Mouse (Mus musculus) hindbrain, embryonic 10.5 days (tissue): ENCODE data around the gene Sit1. TPM values are rescaled to one million over a fixed set of nuclear protein-coding genes. Genes with fewer than 3 reads are reported as not detected.
A peak's percentile ranks its signal among the peaks of the same experiment; 100 is the strongest.

Experiments
- DNase-seq: peaks from one replicate; pipeline ENCODE4 v3.0.0-alpha.2; 2017; ENCODE audit warnings: low spot score
- H3K27ac ChIP-seq: fragments of 300-500 bp; sonication (generic); 2 replicates; pipeline ENCODE4 v1.5.1; 2016; ENCODE audit warnings: mild to moderate bottlenecking, moderate library complexity
- H3K27me3 ChIP-seq: fragments of 300-500 bp; sonication (generic); 2 replicates; pipeline ENCODE4 v1.6.1; 2016; ENCODE audit warnings: mild to moderate bottlenecking; ENCODE audit not compliant: poor library complexity, insufficient read depth, severe bottlenecking
- H3K36me3 ChIP-seq: fragments of 300-500 bp; sonication (generic); 2 replicates; pipeline ENCODE4 v1.6.1; 2016; ENCODE audit warnings: mild to moderate bottlenecking, moderate library complexity
- H3K4me1 ChIP-seq: fragments of 300-500 bp; sonication (generic); replicated peaks from 2 replicates; pipeline ENCODE4 v1.6.1; 2016; ENCODE audit warnings: mild to moderate bottlenecking
- H3K4me3 ChIP-seq: fragments of 300-500 bp; sonication (generic); 2 replicates; pipeline ENCODE4 v1.5.1; 2016; ENCODE audit warnings: mild to moderate bottlenecking, moderate library complexity
- H3K9me3 ChIP-seq: fragments of 300-500 bp; sonication (generic); 2 replicates; pipeline ENCODE4 v1.6.1; 2016; ENCODE audit warnings: mild to moderate bottlenecking, moderate library complexity
- WGBS: fragments of 180-500 bp; shearing (Covaris S2); methylation state at CpG from one replicate; pipeline ENCODE4 v1.1.7; 2016; 5-methylcytosine and 5-hydroxymethylcytosine counted together
- polyA plus RNA-seq: library from polyadenylated mRNA; unstranded; fragments of >200 nt; fragmentation: Nextera tagmentation; extraction: Ambion mirVana; gene quantifications from 2 replicates; pipeline ENCODE4 v1.2.1, GENCODE M21; 2016

Gene Sit1
- polyA plus RNA-seq, 1 experiment from 2014 or later = not detected

DNA sequence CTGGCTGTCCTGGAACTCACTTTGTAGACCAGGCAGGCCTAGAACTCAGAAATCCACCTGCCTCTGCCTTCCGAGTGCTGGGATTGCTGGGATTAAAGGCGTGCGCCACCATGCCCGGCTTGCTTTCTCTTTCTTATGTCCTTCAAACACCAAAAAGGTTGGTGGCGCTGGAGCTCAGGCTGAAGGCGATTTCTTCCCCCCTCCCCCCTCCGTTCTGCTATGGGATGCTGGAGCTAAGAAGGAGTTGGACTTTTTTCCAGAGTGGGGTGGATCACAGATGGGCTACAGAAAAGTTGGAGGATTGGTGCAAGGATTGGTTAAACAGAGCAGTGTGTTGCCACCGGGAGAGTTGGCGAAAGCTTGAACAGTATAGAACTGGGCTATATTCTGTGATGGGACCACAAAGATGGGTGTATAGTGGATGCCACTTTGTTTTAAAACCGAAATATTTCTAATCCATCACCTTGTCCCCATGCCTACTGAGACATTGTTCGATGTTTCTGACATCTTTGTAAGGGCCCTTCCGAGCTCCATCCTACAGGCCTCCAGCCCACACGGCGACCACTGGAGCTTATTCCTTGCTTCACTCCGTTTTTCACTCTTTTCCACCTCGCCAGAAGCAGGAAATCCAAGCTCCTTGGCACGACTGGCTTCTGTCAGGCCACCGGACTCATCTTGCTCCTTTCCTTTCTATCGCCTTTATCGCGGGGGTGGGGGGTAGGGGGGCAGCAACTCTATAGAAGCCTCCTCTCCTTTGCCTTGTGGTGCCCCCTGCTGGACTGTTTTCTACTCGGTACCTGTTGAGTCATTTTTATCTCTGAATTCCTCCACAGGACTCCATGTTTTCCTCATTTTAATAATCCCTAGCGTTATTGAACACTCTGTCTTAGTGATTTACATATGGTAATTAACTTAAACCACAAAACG, 4.4 kb downstream of the Sit1 start:
- Histone ChIP-seq H3K4me3 (peak overlapping the region; percentile 27; the same call in 1 of the 2 replicates), H3K27ac (0 out of 2 replicates have a peak overlapping the region, but pooled peaks have one; percentile 26)
- WGBS = 47% methylated on average over 24 of the region's 24 CpGs

DNA sequence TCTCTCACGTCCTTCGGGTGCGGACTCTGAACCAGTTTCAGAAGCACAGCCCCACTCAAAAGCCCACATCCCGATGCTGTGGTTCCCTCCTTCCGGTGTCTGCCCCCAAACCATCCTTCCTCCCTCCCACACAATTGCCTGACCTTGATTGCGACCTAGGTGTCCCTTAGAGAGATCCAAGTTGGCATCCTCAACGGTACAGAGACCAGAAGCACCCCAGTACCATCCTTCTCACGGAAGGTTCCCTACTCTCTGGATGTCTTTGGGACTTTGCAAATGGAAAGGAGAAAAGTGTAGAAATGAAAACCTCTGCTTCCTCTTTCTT, 5.0 kb downstream of the Sit1 start:
- Histone ChIP-seq H3K27me3 (no peaks in the 10 kb centered on the region; the same call in 1 of the 2 replicates), H3K27ac (peak overlapping the region; percentile 78), H3K9me3 (no peaks in the 10 kb centered on the region), H3K4me1 (peaks cover 11% of the 10 kb centered on the region), H3K36me3 (no peaks in the 10 kb centered on the region), H3K4me3 (peak overlapping the region; percentile 43)
- no peak for DNase-seq
- 58% methylated on average over 8 of the region's 8 CpGs for WGBS

More for the DNA sequence above, 4.4 kb downstream of the Sit1 start:
- H3K36me3 ChIP-seq = no peaks in the 10 kb centered on the region
- no peaks in the 10 kb centered on the region for H3K9me3 ChIP-seq
- peak; percentile 69 for DNase-seq
- H3K4me1 ChIP-seq = peaks cover 11% of the 10 kb centered on the region
- no peaks in the 10 kb centered on the region; the same call in 1 of the 2 replicates for H3K27me3 ChIP-seq

DNA sequence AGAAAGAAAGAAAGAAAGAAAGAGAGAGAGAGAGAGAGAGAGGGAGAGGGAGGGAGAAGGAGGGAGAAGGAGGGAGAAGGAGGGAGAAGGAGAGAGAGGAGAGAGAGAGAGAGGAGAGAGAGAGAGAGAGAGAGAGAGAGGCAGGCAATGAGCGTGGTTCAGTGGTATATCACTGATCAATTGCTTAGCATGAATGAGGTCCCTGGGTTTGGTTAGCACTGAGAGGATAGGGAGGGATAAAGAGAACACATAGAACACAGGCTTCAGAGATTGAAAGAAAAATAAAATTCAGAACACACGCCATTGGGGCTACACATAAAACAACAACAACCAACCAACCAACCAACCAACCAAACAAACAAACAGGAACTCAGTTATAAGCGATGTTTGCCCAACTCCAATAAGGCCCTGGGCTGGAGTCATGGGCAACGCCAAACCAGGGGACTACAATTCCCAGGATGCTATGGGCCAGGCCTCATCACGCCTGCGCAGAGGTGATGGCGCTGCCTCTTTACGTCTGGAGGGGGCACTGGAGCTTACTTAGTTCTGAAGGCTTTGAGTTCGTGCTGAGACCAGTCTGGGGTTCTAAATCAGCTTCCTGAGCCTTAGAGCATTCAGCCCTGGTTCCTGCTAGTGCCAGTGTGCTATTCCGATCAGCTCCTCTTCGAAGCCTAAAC, 5.5 kb downstream of the Sit1 start:
- Histone ChIP-seq H3K4me1 (peaks cover 11% of the 10 kb centered on the region), H3K4me3 (peak overlapping the region; percentile 43), H3K36me3 (no peaks in the 10 kb centered on the region), H3K27ac (peak overlapping the region; percentile 78), H3K27me3 (no peaks in the 10 kb centered on the region; the same call in 1 of the 2 replicates), H3K9me3 (no peaks in the 10 kb centered on the region)
- DNase-seq = peak; percentile 87
- 17% methylated on average over 11 of the region's 11 CpGs for WGBS

DNA sequence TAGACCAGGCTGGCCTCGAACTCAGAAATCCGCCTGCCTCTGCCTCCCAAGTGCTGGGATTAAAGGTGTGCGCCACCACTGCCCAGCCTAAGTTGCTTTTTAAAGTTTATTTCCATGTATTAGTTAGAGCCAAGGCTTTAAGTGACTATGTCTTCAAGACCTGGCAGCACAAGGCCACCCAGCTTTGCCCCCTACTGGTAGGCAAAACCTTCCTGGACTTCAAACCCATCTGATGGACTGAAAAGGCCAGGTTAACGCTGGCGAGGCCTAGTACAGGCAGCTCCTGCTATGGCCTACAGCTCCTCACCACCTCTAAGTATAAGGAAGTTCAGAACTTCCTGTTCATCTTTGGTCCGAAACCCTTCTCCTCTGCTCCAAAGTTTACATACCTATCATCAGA, 6.9 kb downstream of the Sit1 start:
- no peaks in the 10 kb centered on the region for H3K36me3 ChIP-seq
- no peak overlapping the region for H3K4me3 ChIP-seq
- DNase-seq = no peak
- no peaks in the 10 kb centered on the region for H3K9me3 ChIP-seq
- H3K4me1 ChIP-seq = peaks cover 5% of the 10 kb centered on the region
- H3K27ac ChIP-seq = no peak overlapping the region
- no peaks in the 10 kb centered on the region for H3K27me3 ChIP-seq
- 88% methylated on average over 6 of the region's 6 CpGs for WGBS

DNA sequence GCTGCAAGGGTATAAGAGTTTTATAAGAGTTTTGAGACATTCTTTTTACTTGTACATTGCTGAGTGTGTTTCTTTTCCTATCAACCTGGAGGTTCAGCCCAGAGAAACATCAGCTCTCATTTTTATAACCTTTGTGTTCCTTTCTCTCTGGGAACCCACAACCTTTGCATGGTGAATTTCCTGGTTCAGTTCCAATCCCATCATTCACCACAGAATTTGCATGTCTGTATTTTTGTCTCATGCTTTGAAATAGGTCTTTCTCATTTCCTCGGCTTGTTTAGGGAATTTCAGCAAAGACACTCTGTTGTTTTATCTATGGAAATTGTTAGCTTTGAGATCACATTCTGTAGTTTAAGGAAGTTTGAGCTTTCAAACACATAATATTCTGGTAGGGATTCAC, 9.9 kb downstream of the Sit1 start:
- no peak overlapping the region for H3K27ac ChIP-seq
- 82% methylated on average over 1 of the region's 1 CpGs for WGBS
- no peak for DNase-seq

DNA sequence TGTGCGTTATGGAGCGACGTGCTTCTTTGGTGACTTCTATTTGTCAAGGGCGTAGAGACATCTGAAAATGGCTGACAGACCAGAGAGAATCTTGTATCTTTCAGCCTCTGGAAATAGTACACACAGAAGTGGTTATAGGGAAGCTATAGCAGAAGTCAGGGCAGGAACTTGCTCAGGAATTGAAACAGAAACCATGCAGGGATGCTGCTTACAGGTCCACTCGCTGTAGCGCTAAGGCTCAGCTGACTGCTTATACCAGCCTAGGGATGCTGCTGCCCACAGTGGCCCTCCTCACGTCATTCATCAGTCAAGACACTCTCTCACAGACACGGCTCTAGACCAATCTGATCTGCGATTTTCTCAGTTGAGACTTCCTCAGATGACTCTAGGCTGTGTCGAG, 13.2 kb downstream of the Sit1 start:
- WGBS = 95% methylated on average over 10 of the region's 10 CpGs
- H3K36me3 ChIP-seq = no peaks in the 10 kb centered on the region
- no peaks in the 10 kb centered on the region for H3K27me3 ChIP-seq
- no peaks in the 10 kb centered on the region for H3K9me3 ChIP-seq
- no peak overlapping the region for H3K4me3 ChIP-seq
- no peaks in the 10 kb centered on the region for H3K4me1 ChIP-seq
- no peak overlapping the region for H3K27ac ChIP-seq
- DNase-seq = no peak

More for the DNA sequence above, 9.9 kb downstream of the Sit1 start:
- no peaks in the 10 kb centered on the region for H3K36me3 ChIP-seq
- H3K27me3 ChIP-seq = no peaks in the 10 kb centered on the region
- peaks cover 5% of the 10 kb centered on the region for H3K4me1 ChIP-seq
- H3K9me3 ChIP-seq = no peaks in the 10 kb centered on the region
- no peak overlapping the region for H3K4me3 ChIP-seq

DNA sequence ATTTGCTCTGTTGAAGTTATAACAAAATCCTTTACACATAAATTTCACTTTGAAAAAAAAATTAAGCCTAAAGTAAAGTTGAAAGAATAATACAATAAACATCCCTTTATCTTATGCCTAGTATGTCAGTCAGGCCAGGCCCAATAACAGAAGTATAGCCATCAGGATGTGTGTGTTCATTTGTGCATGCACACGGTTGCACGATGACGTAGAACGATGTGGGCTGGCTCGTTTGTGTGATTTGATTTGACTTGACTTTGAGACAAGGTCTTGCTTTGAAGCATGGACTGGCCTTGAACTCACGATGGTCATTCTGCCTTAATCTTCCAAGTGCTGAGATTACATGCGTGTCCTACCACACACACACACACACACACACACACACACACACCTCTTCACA, 16.7 kb downstream of the Sit1 start:
- Histone ChIP-seq H3K27me3 (no peaks in the 10 kb centered on the region), H3K36me3 (no peaks in the 10 kb centered on the region), H3K4me1 (no peaks in the 10 kb centered on the region), H3K9me3 (no peaks in the 10 kb centered on the region), H3K27ac (no peak overlapping the region), H3K4me3 (no peak overlapping the region)
- no peak for DNase-seq
- WGBS = 93% methylated on average over 7 of the region's 7 CpGs

DNA sequence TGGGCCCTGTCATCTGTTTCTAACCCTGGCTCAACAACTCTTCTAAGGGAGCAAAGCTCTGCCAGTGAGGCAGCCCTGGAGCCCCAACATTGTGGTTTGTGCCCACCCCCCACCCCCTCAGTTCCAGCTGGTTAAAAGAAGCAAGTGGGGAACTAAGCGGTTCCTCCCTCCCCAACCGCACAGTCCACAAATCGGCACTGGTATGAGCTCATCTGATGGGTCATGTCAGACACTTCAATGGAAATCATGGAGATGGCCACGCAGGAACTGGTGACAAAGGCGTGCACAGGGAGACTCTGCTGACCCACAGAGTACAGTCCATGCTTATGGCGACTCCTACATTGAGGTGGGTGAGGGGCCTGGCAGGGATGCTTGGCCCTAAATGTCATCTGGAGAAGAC, 17.6 kb downstream of the Sit1 start:
- no peak for DNase-seq
- WGBS = 88% methylated on average over 6 of the region's 6 CpGs

DNA sequence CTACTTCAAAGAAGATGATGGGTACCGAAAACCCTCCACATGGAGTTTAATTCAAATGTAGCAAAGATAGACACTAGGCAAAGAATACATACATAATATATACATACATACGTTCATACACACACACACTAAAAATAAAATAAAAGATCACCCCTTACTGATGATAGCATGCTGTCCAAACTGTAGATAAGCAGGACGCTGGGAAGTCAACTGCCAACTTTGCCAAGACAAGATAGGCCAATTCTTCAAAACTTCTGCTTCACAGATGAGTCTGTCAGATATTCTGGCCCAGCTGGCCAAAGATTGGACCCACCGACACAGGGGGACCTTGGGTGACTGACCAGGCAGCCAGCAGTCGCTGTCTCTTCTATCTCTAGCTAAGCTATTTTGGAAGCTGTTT, 20.4 kb downstream of the Sit1 start:
- Histone ChIP-seq H3K27ac (no peak overlapping the region), H3K27me3 (no peaks in the 10 kb centered on the region), H3K4me3 (no peak overlapping the region), H3K9me3 (no peaks in the 10 kb centered on the region), H3K4me1 (0 out of 2 replicates have a peak, but pooled peaks cover 6% of the 10 kb centered on the region), H3K36me3 (no peaks in the 10 kb centered on the region)
- WGBS = 92% methylated on average over 5 of the region's 5 CpGs
- no peak for DNase-seq

More for the DNA sequence above, 17.6 kb downstream of the Sit1 start:
- no peak overlapping the region for H3K27ac ChIP-seq
- H3K27me3 ChIP-seq = no peaks in the 10 kb centered on the region
- no peak overlapping the region for H3K4me3 ChIP-seq
- no peaks in the 10 kb centered on the region for H3K36me3 ChIP-seq
- H3K4me1 ChIP-seq = no peaks in the 10 kb centered on the region
- H3K9me3 ChIP-seq = no peaks in the 10 kb centered on the region

DNA sequence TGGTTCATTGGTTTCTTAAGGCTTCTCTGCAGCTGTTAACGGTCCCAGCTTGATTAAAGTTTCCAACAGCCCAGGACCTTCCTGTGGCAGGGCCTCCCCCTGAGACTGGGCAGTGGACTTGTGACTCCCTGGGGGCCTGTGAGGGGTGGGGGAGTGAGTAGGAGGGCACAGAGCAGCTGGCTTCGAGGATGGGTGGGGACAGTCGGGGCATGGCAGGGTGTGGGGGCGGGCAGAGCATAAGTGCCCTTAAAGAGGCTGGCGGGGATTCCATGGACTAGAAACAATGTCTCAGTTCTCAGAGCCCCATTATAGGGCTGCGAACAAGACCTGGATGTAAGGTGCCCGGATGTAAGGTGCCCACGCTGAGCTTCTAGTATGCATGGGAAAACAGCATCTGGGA, 26.4 kb downstream of the Sit1 start:
- Histone ChIP-seq H3K4me3 (no peak overlapping the region), H3K27ac (no peak overlapping the region), H3K27me3 (peaks cover 37% of the 10 kb centered on the region), H3K36me3 (no peaks in the 10 kb centered on the region), H3K9me3 (no peaks in the 10 kb centered on the region), H3K4me1 (peaks cover 37% of the 10 kb centered on the region)
- 14% methylated on average over 8 of the region's 8 CpGs for WGBS
- DNase-seq = no peak

DNA sequence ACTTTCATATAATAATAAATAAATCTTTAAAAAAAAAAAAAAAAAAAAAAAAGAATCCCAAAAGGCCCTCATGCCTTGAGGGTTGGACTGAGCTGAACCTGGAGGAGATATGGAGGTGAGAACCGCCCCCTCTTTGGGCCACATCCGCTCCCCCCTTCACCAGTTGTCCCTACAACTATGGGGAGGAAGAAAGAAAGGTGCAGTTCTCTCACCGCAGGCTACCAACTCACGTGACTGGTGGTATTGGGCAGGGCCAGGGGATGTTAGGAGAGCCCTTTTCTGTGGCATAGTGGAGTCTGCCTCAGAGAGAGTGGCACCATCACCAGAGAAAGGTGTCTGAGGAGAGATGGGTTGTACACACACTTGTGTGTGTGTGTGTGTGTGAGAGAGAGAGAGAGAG, 27.1 kb downstream of the Sit1 start:
- Histone ChIP-seq H3K36me3 (no peaks in the 10 kb centered on the region), H3K4me1 (peaks cover 37% of the 10 kb centered on the region), H3K27me3 (peaks cover 41% of the 10 kb centered on the region), H3K27ac (no peak overlapping the region), H3K9me3 (no peaks in the 10 kb centered on the region), H3K4me3 (no peak overlapping the region)
- DNase-seq = no peak
- 24% methylated on average over 4 of the region's 4 CpGs for WGBS

DNA sequence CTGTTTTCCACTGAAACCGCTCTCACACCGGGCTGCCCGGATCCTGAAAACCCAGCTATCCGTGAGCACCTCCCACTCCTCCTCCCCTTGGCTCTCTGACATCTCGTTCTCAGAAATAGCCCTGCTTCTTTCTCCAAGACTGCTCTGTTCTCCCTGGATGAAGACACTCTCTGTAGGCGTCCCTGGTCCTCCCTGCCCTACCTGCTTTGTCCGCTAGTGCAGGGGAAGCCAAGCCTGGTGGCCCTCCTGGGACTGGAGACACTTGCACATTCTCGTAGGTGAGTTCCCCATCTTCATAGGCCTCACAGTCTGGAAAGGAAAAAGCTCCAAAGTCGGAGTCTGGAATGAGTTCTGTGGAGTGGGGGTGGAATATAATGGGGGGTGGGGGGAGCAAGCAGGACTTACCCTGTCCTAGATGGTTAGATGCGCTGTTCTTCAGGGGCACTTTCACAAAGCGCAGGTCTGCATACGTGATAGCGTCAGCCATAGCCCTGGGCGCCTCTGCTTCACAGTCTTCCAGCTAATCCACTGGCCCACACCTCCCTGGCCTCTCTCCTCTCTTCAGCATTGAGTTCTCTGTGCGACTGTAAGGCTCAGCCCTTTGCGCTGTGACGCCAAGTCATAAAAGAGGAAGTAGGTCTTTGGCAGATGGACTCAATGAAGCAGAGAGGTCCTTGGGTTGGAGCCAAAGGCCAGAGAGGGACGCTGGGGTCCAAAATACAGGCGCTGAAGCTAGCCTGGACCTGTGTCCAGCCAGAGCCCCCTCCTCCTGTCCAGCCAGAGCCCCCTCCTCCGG, 29.3 kb downstream of the Sit1 start, which contains the start of gene Cd72:
TSS of gene Cd72 (minus strand) at position 588 of the 796 bp plus-strand sequence.
- Histone ChIP-seq H3K9me3 (no peaks in the 10 kb centered on the region), H3K4me1 (peaks cover 31% of the 10 kb centered on the region), H3K27me3 (peaks cover 41% of the 10 kb centered on the region), H3K36me3 (no peaks in the 10 kb centered on the region), H3K4me3 (peak within 1 kb of the TSS; percentile 48), H3K27ac (peak within 1 kb of the TSS; percentile 45)
- 33% methylated on average over 20 of the region's 20 CpGs for WGBS
- peak; percentile 14 for DNase-seq
